Mouse (Mus musculus): ENCODE data around the gene Inpp4a. TPM values are rescaled to one million over a fixed set of nuclear protein-coding genes. Genes with fewer than 3 reads are reported as not detected.

The Inpp4a gene
- polyA plus RNA-seq, 3 experiments from 2014 or later = 42.2 to 85.5 (median 76.1) TPM

GRCm38 (mm10) chr1:37358621-37359020, 59.0 kb downstream of the Inpp4a start:
- no peak for ATAC-seq

GRCm38 (mm10) chr1:37359395-37360092, 59.9 kb downstream of the Inpp4a start:
- no peak for ATAC-seq

- no peak for ATAC-seq
Observed at GRCm38 (mm10) chr1:37360781-37361180, 61.1 kb downstream of the Inpp4a start.

GRCm38 (mm10) chr1:37362721-37363120, 63.1 kb downstream of the Inpp4a start:
- ATAC-seq = no peak

DNA sequence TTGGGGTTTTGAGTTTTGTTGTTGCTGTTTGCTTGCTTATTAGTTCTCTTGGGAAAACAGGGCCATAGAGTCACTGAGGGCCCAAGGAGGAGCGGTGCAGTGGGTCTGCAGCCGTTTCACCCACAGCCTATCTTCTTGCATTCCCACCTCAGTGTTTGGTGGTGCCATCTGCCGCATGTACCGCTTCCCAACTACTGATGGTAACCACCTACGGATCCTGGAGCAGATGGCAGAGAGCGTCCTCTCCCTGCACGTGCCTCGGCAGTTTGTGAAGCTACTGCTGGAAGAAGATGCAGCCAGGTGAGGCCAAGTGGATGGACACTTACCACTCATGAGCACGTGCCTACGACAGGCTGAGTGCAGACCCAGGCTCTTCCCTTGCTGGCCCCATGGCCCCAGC, 68.5 kb downstream of the Inpp4a start:
- no peak for ATAC-seq

DNA sequence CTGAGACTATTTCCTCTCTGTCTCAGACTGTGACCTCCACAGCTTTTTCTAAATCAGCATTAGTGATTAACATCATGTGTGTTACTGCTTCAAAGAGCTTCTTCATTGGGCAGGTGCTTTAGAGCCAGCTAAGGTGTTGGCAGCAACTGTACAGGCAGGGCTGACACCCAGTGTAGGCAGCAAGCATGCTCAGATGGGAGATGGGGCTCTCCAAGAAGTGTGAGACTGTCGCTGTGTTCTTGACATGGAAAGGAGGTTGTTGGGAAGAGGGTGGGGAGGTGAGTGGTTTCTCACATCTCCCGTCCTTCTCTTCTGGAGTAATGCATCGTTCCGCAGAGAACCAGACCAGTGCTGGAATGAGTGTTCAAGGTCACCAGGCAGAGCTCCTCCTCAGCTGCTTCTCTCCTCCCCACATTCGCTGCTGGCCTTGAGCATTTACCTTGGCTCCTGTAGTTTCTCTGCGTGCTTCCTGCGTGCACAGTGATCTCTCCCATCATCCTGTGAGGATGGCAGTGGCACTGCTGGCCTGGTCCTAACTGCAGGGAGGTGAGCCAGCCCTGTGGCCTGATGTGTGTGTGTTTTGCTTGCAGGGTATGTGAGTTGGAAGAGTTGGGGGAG, 69.2 kb downstream of the Inpp4a start:
- ATAC-seq = no peak

DNA sequence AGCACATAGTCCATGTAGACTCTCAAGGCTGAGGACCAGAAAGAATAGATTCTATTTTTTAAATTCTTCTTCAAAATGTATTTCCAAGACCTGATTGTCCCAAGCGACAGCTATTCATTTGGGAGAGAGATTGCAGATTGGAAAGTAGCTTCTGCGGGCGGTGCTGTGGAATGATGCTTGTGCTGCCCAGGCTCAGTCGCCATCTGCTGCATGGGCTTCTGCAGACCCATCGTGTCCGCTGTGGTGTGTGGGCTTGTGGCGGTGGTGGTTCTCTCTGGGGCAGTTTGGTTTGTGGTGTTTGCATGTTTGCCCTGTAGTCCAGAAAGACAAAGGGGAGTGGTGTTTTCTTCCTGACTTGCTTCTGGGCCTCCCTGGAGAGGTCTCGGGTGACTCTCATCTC, 76.5 kb downstream of the Inpp4a start:
- no peak for ATAC-seq

DNA sequence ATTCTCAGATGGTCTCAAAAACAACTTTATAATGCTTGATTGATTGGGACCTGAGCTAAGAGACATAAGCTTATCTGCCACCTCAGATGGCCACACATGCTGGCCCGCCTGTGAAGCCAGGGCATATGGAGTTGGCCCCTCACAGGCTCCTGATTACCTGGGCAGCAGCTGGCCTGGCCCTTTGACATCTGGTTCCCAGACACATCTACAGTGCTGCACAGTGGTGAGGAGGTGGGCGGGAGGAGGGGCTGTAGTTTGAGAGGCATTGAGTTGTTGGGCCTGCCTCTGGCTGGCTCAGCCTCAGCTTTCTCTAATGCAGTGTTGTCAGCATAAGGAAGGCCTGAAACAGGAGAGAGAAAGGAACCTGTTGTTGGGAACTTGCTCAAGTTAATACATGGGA, 77.1 kb downstream of the Inpp4a start:
- ATAC-seq = no peak

DNA sequence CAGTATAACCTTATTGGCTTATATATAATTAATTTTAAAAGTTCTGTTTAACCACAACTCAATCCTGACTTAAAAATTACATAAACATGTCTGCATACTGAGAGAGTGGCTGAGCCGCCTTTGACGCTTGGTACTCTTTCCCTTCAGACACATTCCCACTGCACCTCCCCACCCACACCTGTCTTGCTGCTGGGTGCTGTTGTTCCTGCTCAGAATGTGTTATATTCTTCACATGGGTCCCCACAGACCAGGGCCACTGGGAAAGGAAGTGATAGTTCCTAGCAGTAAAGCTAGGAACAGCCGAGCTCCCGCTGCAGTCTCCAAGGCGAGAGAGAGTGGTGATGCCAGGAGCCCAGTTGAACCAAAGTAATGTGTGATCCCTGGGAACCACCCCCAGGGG, 78.4 kb downstream of the Inpp4a start:
- no peak for ATAC-seq

DNA sequence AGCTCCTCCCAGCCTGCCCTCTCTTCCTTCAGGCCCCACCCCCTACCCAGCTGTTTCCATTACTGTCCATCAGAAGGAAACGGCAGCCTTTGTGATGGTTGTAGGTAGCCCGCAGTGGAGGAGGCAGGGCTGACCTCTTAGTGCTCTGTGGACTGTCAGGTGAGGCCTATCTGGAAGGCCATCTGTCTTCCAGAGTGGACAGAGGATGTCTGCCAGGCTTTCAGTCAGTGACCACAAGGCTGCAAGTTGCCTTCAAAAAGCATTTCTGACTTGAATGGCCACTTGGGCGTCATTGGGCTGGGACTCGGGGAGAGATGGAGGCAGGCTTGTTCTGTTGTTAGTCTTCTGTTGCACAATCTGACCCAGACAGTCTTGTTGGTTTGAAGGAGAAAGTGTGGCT, 79.9 kb downstream of the Inpp4a start:
- ATAC-seq = no peak

DNA sequence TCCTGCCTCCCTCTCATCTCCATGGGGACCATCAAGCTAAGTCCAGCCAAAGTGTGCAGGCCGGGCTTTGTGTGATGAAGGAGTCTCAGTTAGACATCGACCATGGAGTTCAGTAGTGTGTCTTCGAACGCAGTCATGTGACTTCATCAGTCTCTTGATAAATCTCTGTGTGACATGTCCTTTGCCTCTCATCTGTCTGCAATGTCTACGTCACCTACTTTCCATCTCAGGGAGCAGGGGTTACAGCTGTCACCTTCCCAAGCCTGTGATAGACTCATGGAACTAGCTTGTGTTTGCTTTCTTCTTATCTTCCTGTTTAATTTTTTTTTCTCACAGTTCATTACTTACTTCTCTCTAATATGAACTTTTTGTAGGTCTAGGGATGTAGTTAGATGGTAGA, 81.2 kb downstream of the Inpp4a start:
- ATAC-seq = no peak

DNA sequence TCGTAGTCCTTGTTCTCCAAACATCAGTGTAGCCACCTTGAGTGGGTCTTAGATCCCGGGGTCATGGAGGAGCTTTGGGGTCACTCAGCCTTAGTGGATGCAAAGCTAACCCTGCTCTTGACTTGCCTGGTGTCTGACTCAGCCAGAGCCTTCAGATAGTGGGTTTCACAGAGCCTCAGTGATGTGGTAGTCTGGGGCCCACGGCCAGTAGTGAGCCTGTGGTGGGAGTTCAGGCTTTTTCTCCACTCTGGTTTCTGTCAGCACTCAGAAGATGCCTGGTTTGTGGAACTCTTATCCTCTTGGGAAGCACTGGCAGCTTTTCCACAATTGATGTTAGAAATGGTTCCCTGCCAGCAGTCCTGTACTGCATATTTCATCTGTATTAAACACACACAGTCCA, 84.6 kb downstream of the Inpp4a start:
- ATAC-seq = no peak

DNA sequence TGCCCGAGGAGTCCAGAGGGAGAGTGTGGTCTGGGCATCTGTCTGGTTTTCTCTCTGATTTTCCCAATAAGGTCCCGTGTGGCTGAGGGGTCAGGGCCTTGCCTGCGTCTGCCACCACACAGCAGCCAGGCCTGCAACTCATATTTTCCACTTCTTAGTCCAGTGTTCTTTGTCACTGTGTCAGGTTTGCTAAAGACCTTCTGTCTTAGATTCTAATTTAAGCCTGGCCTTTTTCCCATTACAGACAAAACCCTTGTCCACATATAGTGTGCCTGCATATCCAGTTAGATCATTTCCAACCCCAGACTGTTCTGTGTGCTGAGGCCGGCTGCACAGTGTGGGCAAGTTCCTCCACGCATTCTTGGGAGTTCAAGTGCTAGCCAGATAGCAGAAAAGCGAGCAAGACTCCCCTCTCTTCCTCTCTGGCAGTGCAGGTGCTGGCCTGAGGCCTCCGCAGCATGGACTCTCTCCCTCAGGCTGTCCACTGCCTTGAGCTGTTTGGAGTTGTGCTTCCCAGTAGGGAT, 86.8 kb downstream of the Inpp4a start:
- ATAC-seq = no peak

DNA sequence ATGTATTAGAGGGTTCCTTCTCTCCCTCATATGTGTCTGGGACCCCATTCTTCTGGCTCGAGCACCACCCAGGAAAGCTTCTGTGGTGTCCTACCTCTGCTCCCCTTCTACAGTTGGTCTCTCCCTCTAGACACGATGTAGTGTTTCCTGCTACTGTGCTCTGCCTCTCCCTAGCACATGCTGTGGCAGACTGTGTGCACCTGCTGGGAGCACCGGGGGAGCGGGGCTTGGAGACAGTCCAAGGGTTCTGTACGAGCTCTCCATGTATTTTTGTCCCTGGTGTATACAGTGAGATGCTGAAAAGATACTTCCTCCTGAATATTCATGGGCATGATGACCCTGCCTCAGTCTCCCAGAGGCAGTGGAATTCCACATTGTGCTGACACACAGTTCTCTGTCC, 93.5 kb downstream of the Inpp4a start:
- no peak for ATAC-seq

DNA sequence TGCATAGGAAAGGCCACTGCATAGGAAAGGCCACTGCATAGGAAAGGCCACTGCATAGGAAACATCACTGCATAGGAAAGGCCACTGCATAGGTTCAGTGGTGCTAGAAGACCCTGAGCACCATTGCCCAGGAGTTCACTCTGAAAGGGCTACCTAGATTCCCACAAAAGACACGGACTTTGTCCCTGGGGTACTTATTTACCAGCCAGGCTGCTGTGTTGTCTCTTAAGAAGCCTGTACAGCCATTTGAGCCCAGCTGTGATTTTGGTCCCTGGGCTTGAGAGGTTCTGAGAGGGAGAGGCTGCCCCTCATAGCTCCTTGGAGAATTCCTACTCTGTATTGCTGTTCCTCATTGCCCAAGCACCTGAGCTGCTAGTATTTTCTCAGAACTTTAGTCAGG, 96.8 kb downstream of the Inpp4a start:
- ATAC-seq = no peak

DNA sequence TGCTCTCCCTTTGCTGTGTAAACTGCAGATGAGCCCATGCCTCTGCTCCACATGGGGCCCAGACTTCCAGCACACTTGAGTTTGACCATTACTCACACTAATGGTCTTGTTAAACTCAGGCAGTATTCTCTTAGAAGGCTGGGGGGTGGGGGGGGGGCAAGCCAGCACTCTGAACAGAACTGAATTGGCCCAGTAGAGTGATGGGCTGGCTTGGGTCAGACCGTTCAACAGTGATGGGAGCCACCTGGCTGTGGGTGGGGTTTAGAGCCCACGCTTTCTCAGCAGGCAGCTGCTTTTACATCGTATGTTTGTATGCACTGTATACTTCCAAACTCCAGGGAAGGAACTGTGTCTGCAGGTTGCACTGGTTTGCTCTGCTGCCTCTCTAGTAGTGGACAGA, 99.3 kb downstream of the Inpp4a start:
- ATAC-seq = no peak

DNA sequence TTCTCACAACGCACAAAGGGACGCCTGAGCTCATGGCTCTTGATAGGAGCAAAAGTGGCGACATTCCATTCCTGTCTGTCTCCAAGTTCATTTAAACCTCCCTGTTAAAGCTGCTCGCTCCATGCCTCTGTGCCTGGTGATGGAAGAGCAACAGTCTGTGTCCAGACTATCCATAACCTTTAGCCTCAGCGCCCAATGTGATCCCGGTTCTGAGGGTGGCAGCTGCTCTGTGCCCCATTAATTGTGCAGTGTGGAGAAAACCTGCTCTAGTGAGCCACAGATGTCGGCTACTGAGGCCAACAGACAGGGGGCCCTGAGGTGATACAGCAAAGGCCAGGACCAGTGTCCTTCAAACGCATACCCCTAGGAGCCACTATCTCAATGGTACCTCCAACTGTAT, 100.1 kb downstream of the Inpp4a start:
- ATAC-seq = no peak

DNA sequence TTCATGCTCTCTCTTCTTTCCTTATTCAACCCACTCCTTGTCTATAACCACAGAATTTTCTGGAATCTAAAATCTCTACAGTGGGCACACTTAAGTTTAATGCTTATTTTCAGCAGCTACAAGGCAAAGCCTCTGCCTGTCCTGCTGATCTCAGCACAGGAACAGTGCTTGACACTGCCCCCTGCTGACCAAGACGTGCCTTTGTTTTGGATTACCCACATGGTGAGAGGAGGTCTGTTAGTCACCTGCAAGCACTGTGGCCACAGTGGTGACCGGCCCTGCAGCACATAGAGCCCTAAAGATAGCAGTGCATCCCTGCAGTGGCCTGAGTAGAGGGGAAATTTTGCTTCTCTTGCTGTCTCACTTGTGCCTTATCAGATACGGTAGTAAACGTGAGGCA, 102.0 kb downstream of the Inpp4a start:
- ATAC-seq = no peak

- ATAC-seq = no peak
Observed at GRCm38 (mm10) chr1:37405137-37405536, 105.5 kb downstream of the Inpp4a start.

GRCm38 (mm10) chr1:37407228-37407627, 107.6 kb downstream of the Inpp4a start:
- ATAC-seq = no peak

GRCm38 (mm10) chr1:37408059-37408458, 108.4 kb downstream of the Inpp4a start:
- no peak for ATAC-seq

GRCm38 (mm10) chr1:37408678-37409077, 109.0 kb downstream of the Inpp4a start:
- ATAC-seq = no peak

GRCm38 (mm10) chr1:37409647-37410046, 110.0 kb downstream of the Inpp4a start:
- no peak for ATAC-seq

GRCm38 (mm10) chr1:37415394-37415793, 115.7 kb downstream of the Inpp4a start:
- no peak for ATAC-seq

GRCm38 (mm10) chr1:37419420-37419819, 119.8 kb downstream of the Inpp4a start:
- peak; percentile 98 for ATAC-seq

Data from inflammation-experienced regulatory T-cells, adult 6 months (primary cell).